Mouse (Mus musculus) liver, embryonic 14.5 days (tissue): ENCODE measurements around the gene Armcx2. TPM values are rescaled to one million over a fixed set of nuclear protein-coding genes. Genes with fewer than 3 reads are reported as not detected.
"Not testable (repeated sequence)": the region's sequence is repeated elsewhere in the genome, so short reads cannot be mapped to it uniquely, and the experiment has no call there.

Experiments
- ATAC-seq: fragments of 200-750 bp; cut with Nextera tagmentation; 2 replicates; pipeline ENCODE4 v1.8.0; 2017; ENCODE audit warnings: moderate number of reproducible peaks, mild to moderate bottlenecking, moderate library complexity; ENCODE audit not compliant: insufficient read depth
- DNase-seq, 3 experiments: peaks; one replicate each; pipeline ENCODE4 v3.0.0-alpha.2; 2012 to 2013; ENCODE audit warnings: low read depth in 3 of 3, low spot score in 3 of 3
- H3K27ac ChIP-seq: fragments of 300-500 bp; sonication (generic); 2 replicates; pipeline ENCODE4 v1.5.1; 2014; ENCODE audit warnings: moderate library complexity, mild to moderate bottlenecking, control low read depth, inconsistent platforms
- H3K27me3 ChIP-seq: fragments of 300-500 bp; sonication (generic); 2 replicates; pipeline ENCODE4 v1.6.1; 2014; ENCODE audit warnings: mild to moderate bottlenecking, low read length, moderate library complexity; ENCODE audit not compliant: control insufficient read depth, insufficient read depth
- H3K36me3 ChIP-seq: fragments of 300-500 bp; sonication (generic); replicated peaks from 2 replicates; pipeline ENCODE4 v1.6.1; 2014; ENCODE audit warnings: low read depth; ENCODE audit not compliant: control insufficient read depth, insufficient read depth
- H3K4me1 ChIP-seq, 2 experiments: fragments of 200-500 bp in 1 of 2; fragments of 300-500 bp in 1 of 2; sonication (generic) in 1 of 2; replicated peaks; 2 replicates each; pipeline ENCODE4 v1.6.1; 2012 to 2014; ENCODE audit warnings: antibody characterized with exemption in 1 of 2, inconsistent platforms in 1 of 2, low read length in 1 of 2; ENCODE audit not compliant: control insufficient read depth in 2 of 2, insufficient read depth in 2 of 2
- H3K4me2 ChIP-seq: fragments of 300-500 bp; sonication (generic); 2 replicates; pipeline ENCODE4 v1.6.1; 2014; ENCODE audit warnings: low read depth, mild to moderate bottlenecking, control low read depth, moderate library complexity
- H3K4me3 ChIP-seq, 2 experiments: fragments of 200-500 bp in 1 of 2; fragments of 300-500 bp in 1 of 2; sonication (generic) in 1 of 2; 2 replicates each; pipeline ENCODE4 v1.5.1; 2012 to 2014; ENCODE audit warnings: low read depth in 2 of 2, low read length in 2 of 2, mild to moderate bottlenecking in 2 of 2, control low read depth in 1 of 2, inconsistent platforms in 1 of 2, moderate library complexity in 1 of 2; ENCODE audit not compliant: insufficient read depth in 1 of 2
- H3K9ac ChIP-seq: fragments of 300-500 bp; sonication (generic); replicated peaks from 2 replicates; pipeline ENCODE4 v1.6.1; 2014; ENCODE audit warnings: mild to moderate bottlenecking, control low read depth, moderate library complexity
- H3K9me3 ChIP-seq: fragments of 300-500 bp; sonication (generic); 2 replicates; pipeline ENCODE4 v1.6.1; 2016; ENCODE audit warnings: low read length, mixed read lengths; ENCODE audit not compliant: control insufficient read depth
- CTCF ChIP-seq: IDR thresholded peaks from 2 replicates; pipeline ENCODE4 v1.5.1; 2016; ENCODE audit warnings: antibody characterized with exemption, low read depth, control low read depth
- EP300 ChIP-seq: IDR thresholded peaks from 2 replicates; pipeline ENCODE4 v1.6.1; 2016; ENCODE audit warnings: antibody characterized with exemption, low read depth
- WGBS: fragments of 180-500 bp; shearing (Covaris S2); extraction: QIAGEN DNeasy Blood & Tissue Kit; methylation state at CpG from one replicate; pipeline ENCODE4 v1.1.7; 2014; ENCODE audit not compliant: insufficient replicate concordance; 5-methylcytosine and 5-hydroxymethylcytosine counted together
- microRNA-seq: library from miRNA; unstranded; fragments of <30 nt; microRNA quantifications from one replicate; pipeline ENCODE4, GENCODE M21; 2016
- polyA plus RNA-seq, 2 experiments: library from polyadenylated mRNA; depleted of rRNA in 1 of 2; stranded (reverse) in 1 of 2; unstranded in 1 of 2; fragments of >200 nt; fragmentation: Nextera tagmentation in 1 of 2; extraction: Ambion mirVana in 1 of 2; gene quantifications; 2 replicates each; pipeline versions ENCODE4 v1.2.1 to v1.2.3; 2012 to 2014

Armcx2 gene
- polyA plus RNA-seq, 2 experiments = 7.2 to 7.4 TPM

GRCm38 (mm10) chrX:134787728-134788127, 21.3 kb downstream of the Armcx2 start:
- 28% methylated on average over 4 of the region's 4 CpGs for whole genome bisulfite sequencing
- peak in 1 of 3 experiments; percentile 4 for DNase-seq
- Histone ChIP-seq H3K36me3 (no peaks in the 10 kb centered on the region), H3K9me3 (no peaks in the 10 kb centered on the region), H3K4me1 (peaks cover 0 to 4% of the 10 kb centered on the region in 2 experiments; a peak in 2 of 4 replicates), H3K27ac (no peak overlapping the region), H3K9ac (no peak overlapping the region), H3K4me3 (no peak overlapping the region), H3K4me2 (no peak overlapping the region), H3K27me3 (no peaks in the 10 kb centered on the region)
- ATAC-seq = peak; percentile 65; the same call in 1 of the 2 replicates
- TF ChIP-seq CTCF (no peak), EP300 (peak; percentile 56)

GRCm38 (mm10) chrX:134763428-134764198, 45.4 kb downstream of the Armcx2 start:
- H3K4me3 ChIP-seq, DNase-seq, H3K4me1 ChIP-seq, H3K9me3 ChIP-seq, H3K27me3 ChIP-seq, H3K9ac ChIP-seq, ATAC-seq, H3K4me2 ChIP-seq, H3K36me3 ChIP-seq, H3K27ac ChIP-seq: not testable (repeated sequence)
- WGBS = 41% methylated on average over 4 of the region's 4 CpGs

DNA sequence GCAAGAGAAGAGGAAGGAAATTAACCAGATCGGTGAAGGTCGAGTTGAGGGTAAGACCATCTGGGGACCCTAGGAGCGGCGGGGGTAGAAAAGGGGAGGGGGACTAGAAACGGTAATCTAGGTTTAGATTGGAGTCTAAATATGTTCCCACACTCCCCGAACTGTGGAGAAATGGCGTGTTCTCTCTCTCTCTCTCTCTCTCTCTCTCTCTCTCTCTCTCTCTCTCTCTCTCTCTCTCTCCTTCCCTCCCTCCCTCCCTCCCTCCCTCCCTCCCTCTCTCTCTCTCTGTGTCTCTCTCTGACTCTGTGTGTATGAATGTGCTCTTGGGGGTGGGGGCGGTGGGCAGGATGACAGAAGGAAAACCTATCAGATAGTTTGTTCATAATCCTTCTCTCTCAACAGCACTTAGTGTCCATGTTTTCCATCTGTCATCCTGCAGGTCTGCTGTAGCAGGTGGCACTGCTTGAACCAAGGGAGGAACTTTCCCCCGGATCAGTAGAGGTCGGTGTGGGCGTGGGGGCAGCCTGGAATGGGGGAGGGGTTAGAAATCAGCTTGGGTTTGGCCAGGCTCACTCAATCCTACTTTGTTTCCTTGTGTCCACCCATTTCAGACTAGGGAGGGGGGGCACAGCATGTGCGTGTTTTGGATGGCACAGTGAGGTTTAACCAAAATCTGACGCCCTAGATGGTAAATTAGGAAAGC, 51.6 kb downstream of the Armcx2 start:
- peak overlapping the region; percentile 61 for H3K4me2 ChIP-seq
- no peaks in the 10 kb centered on the region for H3K27me3 ChIP-seq
- ATAC-seq = no peak
- H3K27ac ChIP-seq = no peak overlapping the region
- H3K4me1 ChIP-seq = peaks cover 0 to 8% of the 10 kb centered on the region in 2 experiments; a peak in 2 of 4 replicates
- 15% methylated on average over 13 of the region's 13 CpGs for WGBS
- no peaks in the 10 kb centered on the region for H3K36me3 ChIP-seq
- DNase-seq = no peak
- no peaks in the 10 kb centered on the region for H3K9me3 ChIP-seq
- no peak for TF ChIP-seq CTCF
- TF ChIP-seq EP300 = no peak
- peak overlapping the region; percentile 57 to 60 for H3K4me3 ChIP-seq
- H3K9ac ChIP-seq = peak overlapping the region; percentile 70

- Histone ChIP-seq H3K36me3 (no peaks in the 10 kb centered on the region), H3K9ac (peak within 1 kb of the TSS; percentile 70), H3K4me2 (peak within 1 kb of the TSS; percentile 61), H3K27ac (no peak within 1 kb of the TSS), H3K9me3 (no peaks in the 10 kb centered on the region), H3K4me1 (peaks cover 0 to 8% of the 10 kb centered on the region in 2 experiments; a peak in 2 of 4 replicates), H3K4me3 (peak within 1 kb of the TSS; percentile 57 to 60), H3K27me3 (no peaks in the 10 kb centered on the region)
- peak; percentile 86 for ATAC-seq
- WGBS = 17% methylated on average over 42 of the region's 46 CpGs
- TF ChIP-seq CTCF (no peak), EP300 (no peak)
- peak; percentile 52 to 60 (median 56) for DNase-seq
Observed at GRCm38 (mm10) chrX:134756434-134757292, 52.4 kb downstream of the Armcx2 start, which contains the start of gene Armcx3. Armcx3 (plus strand) TSS chrX:134756595.

Small RNAs within 50 kb of the gene (microRNA-seq; reads per million reads assigned to microRNA genes)
- not detected for gene Mir7093

Other genes starting within 250 kb of the Armcx2 start
- gene Btk, start 225.7 kb downstream of the Armcx2 start, polyA plus RNA-seq (2012; rRNA removed) = 9.1 and 16.3 TPM in 2 replicates
- 10.9 and 13.4 TPM in 2 replicates for gene Btk, start 225.7 kb downstream of the Armcx2 start, polyA plus RNA-seq (2014; fragmentation: Nextera tagmentation; extraction: Ambion mirVana)
- gene Rpl36a, start 223.6 kb downstream of the Armcx2 start, polyA plus RNA-seq (2012; rRNA removed) = 600 and 1,190 TPM in 2 replicates
- 428 and 436 TPM in 2 replicates for gene Rpl36a, start 223.6 kb downstream of the Armcx2 start, polyA plus RNA-seq (2014; fragmentation: Nextera tagmentation; extraction: Ambion mirVana)
- gene Gla, start 208.1 kb downstream of the Armcx2 start, polyA plus RNA-seq (2012; rRNA removed) = 1.5 and 1.7 TPM in 2 replicates
- gene Gla, start 208.1 kb downstream of the Armcx2 start, polyA plus RNA-seq (2014; fragmentation: Nextera tagmentation; extraction: Ambion mirVana) = 3.9 TPM in 2 replicates
- 28.6 and 47.4 TPM in 2 replicates for gene Hnrnph2, start 208.0 kb downstream of the Armcx2 start, polyA plus RNA-seq (2012; rRNA removed)
- 53.7 and 60.1 TPM in 2 replicates for gene Hnrnph2, start 208.0 kb downstream of the Armcx2 start, polyA plus RNA-seq (2014; fragmentation: Nextera tagmentation; extraction: Ambion mirVana)
- gene Armcx4, start 122.7 kb downstream of the Armcx2 start, polyA plus RNA-seq (2012; rRNA removed) = 0.80 and 1.3 TPM in 2 replicates
- 0.23 and 0.36 TPM in 2 replicates for gene Armcx4, start 122.7 kb downstream of the Armcx2 start, polyA plus RNA-seq (2014; fragmentation: Nextera tagmentation; extraction: Ambion mirVana)
- 2.0 and 4.3 TPM in 2 replicates for gene Armcx1, start 91.3 kb downstream of the Armcx2 start, polyA plus RNA-seq (2012; rRNA removed)
- gene Armcx1, start 91.3 kb downstream of the Armcx2 start, polyA plus RNA-seq (2014; fragmentation: Nextera tagmentation; extraction: Ambion mirVana) = 4.4 and 4.7 TPM in 2 replicates
- 3.2 and 5.0 TPM in 2 replicates for gene Armcx6, start 57.8 kb downstream of the Armcx2 start, polyA plus RNA-seq (2012; rRNA removed)
- 3.7 and 3.9 TPM in 2 replicates for gene Armcx6, start 57.8 kb downstream of the Armcx2 start, polyA plus RNA-seq (2014; fragmentation: Nextera tagmentation; extraction: Ambion mirVana)
- gene Armcx3, start 52.6 kb downstream of the Armcx2 start, polyA plus RNA-seq (2012; rRNA removed) = 4.7 and 9.0 TPM in 2 replicates
- gene Armcx3, start 52.6 kb downstream of the Armcx2 start, polyA plus RNA-seq (2014; fragmentation: Nextera tagmentation; extraction: Ambion mirVana) = 14.4 and 16.1 TPM in 2 replicates
- gene Nxf2, start 155.5 kb upstream of the Armcx2 start, polyA plus RNA-seq (2012; rRNA removed) = 0.09 and 0.10 TPM in 2 replicates
- 0.14 and 0.33 TPM in 2 replicates for gene Nxf2, start 155.5 kb upstream of the Armcx2 start, polyA plus RNA-seq (2014; fragmentation: Nextera tagmentation; extraction: Ambion mirVana)
- gene Zmat1, start 200.0 kb upstream of the Armcx2 start, polyA plus RNA-seq (2012; rRNA removed) = 0.23 and 0.52 TPM in 2 replicates
- gene Zmat1, start 200.0 kb upstream of the Armcx2 start, polyA plus RNA-seq (2014; fragmentation: Nextera tagmentation; extraction: Ambion mirVana) = 1.1 and 1.5 TPM in 2 replicates